Mouse (Mus musculus) fat pad, adult 2 months (tissue): Measurements from ENCODE around the gene Slc22a20.
A peak's percentile ranks its signal among the peaks of the same experiment; 100 is the strongest.

Experiments
- DNase-seq: peaks from one replicate; pipeline ENCODE4 v3.0.0-alpha.2; 2011; ENCODE audit warnings: low read depth, low spot score; ENCODE audit errors: extremely low read depth

Gene Slc22a20

DNA sequence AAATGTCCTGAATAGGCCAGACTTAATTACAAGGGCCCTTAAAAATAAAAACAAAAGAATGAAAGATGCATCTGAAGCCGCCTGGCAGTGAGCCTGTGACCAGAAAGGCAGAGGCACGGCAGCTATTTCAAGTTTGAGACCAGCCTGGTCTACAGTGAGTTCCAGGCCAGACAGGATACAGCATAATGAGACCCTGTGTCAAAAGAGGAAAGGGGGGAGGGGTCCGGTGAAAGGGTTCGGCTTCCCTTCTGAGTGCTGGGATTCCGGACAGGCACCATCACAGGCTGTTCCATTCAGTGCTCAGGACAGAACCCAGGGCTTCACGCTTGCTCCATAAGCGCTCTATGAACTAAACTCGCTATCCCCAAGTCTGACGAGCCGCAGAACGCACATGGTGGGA lies 58.9 kb downstream of the Slc22a20 start:
- DNase-seq = no peak

DNA sequence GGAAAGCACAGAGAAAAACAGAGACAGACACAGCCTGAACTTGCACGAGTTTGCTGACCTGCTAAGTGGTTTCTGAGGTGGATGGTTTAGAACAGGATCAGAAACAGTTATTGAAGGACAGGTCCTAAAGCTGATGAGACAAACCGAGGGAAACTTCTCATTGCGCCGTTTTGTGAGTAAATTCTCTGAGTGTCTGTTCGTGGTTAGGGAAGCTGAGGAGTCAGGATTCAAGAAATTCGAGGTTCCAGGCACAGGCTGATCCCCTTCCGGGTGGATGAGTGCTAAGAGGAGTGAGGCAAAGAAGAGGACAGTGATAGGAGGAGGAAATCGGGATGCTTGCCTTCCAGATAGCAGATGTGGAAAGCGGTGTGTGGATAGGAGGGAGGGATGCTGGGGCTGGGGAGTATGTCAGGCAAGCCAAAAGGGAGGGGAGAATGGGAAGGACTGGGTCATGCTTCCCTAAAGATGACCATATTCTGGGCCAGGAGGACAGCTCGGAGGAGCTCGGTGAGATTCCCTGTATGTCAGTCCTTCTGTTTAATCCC lies 60.6 kb downstream of the Slc22a20 start:
- DNase-seq = no peak

DNA sequence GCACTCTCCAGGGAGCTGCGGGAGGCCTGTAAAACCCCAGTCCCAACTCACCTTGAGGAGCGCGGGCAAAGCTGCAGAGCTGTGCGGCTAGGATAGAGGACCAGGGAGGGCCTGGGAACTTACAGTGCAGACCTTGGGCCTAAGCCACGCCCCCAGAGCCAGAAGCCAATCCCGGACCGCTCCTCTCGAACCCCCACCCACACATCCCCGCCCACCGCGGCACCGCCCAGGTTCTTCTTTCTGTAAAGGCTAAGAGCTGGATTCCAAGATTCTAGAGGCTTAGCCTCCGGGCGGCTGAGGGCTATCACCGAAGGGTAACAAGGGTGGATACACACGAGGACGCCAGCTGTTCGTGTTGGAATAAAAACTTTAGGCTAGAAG lies 61.2 kb downstream of the Slc22a20 start, which contains the start of gene Cdc42ep2:
Cdc42ep2 (minus strand) TSS at position 104 of the 381 bp plus-strand sequence.
- DNase-seq = peak; percentile 51

- no peak for DNase-seq
These were observed 61.8 kb downstream of the Slc22a20 start for GRCm38 (mm10) chr19:5923990-5924712.

DNA sequence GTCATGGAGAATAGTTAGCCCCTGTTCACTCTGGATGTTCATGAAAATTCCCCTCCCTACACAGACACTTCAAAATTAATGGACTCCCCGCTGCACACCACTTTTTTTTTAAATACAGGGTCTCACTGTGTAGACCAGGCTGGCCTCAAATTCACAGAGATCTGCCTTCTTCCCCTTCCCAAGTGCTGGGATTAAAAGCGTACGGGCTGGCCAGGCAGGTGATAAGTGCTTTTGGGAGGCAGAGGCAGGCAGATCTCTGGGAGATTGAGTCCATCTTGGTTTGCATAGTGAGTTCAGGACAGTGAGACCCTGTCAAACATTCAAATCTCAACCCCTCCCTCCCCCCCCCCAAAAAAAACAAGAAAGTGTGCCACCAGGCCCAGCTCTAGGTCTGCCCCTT lies 63.0 kb downstream of the Slc22a20 start:
- DNase-seq = no peak

DNA sequence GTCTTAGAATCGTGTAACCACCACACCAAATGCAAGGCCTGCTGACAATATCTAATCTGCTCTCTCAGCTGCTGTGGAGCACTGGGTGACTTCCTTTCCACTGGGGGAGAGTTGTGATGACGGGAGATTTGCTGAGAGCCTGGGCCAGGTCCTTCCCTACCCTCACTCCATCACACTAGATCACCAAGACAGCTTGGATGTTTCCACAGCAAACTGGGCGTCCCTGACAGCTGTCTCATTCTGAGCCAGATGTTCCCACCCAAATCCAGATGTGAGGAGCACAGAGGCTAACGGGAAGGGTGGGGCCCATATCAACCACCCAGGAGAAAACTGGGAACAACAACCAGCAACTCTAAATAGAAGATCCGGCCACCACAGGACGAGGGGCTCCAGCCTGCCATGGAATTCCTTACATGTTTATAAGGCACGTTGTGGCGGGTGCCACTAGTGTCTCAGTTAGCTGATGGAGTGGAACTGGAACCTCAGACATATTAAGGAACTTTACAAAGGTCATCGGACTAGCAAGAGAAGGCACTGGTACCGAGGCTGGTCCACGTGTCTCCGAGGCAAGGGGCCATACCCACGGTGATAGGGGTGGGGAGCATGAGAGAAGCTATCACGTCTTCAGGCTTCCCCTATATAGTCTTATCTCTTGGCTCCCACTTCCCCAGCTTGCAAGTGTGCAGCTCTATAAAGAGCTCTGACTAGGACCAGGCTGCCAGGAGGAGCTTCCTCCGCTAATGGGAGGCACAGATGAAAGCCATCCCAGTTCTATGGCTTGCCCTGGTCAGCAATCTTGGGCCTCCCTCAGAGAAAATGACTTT lies 63.6 kb downstream of the Slc22a20 start:
- no peak for DNase-seq

GRCm38 (mm10) chr19:5921715-5922114 lies 64.2 kb downstream of the Slc22a20 start:
- no peak for DNase-seq
